Mouse (Mus musculus) thymus, adult 2 months (tissue): ENCODE data around the gene Srd5a1.

ENCODE experiments used
- CTCF ChIP-seq: fragments of 200-500 bp; IDR thresholded peaks from 2 replicates; pipeline ENCODE4 v1.5.1; 2012; ENCODE audit warnings: mild to moderate bottlenecking, control low read depth, low read length, moderate library complexity, borderline replicate concordance; ENCODE audit not compliant: control insufficient read depth, poor library complexity, insufficient read depth; ENCODE audit errors: extremely low read depth
- POLR2A ChIP-seq: fragments of 200-500 bp; IDR thresholded peaks from 2 replicates; pipeline ENCODE4 v1.6.1; 2012; ENCODE audit warnings: mild to moderate bottlenecking, low read length, control low read depth, moderate library complexity; ENCODE audit not compliant: control insufficient read depth, poor library complexity, insufficient read depth; ENCODE audit errors: extremely low read depth

DNA sequence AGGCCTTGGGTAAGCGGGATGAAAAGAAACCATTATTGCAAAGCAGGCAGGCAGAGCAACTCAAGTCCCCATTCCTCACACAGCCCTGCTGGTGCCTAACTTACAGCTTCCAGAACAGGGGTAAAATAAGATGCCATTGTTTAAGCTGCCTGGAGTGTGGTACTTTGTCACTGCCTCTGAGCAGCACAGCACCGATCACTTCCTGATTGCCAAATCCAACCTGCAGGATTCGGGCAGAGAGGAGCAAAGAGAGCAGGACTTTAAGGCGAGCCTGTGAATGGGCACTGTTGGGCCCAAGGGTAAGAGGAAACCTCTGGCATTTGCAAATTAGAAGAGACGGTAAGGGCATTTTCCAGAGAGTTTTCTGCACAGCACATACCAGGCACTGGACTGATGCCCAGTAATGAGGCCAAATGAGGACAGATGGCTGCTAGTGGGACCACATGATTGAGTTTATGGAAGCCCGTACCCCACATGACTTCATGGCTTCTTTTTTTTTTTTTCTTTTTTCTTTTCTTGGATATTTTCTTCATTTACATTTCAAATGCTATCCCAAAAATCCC lies 53.1 kb downstream of the Srd5a1 start:
- TF ChIP-seq CTCF (no peak), POLR2A (no peak)
